Mouse (Mus musculus) small intestine, adult 2 months (tissue): ENCODE data around the gene Dek. TPM values are rescaled to one million over a fixed set of nuclear protein-coding genes. Genes with fewer than 3 reads are reported as not detected.
A peak's percentile ranks its signal among the peaks of the same experiment; 100 is the strongest.

Source experiments
- H3K27ac ChIP-seq: fragments of 200-500 bp; 2 replicates; pipeline ENCODE4 v1.5.1; 2012; ENCODE audit warnings: low read depth, low read length, control low read depth, inconsistent platforms; ENCODE audit not compliant: insufficient read depth
- H3K27me3 ChIP-seq: fragments of 200-500 bp; 2 replicates; pipeline ENCODE4 v1.6.1; 2012; ENCODE audit warnings: mild to moderate bottlenecking, moderate library complexity, low read length, inconsistent platforms; ENCODE audit not compliant: control insufficient read depth, insufficient read depth
- H3K36me3 ChIP-seq: fragments of 200-500 bp; 2 replicates; pipeline ENCODE4 v1.6.1; 2012; ENCODE audit warnings: mild to moderate bottlenecking, low read length, control low read depth, inconsistent platforms; ENCODE audit not compliant: control insufficient read depth, insufficient read depth
- H3K4me1 ChIP-seq: fragments of 200-500 bp; 2 replicates; pipeline ENCODE4 v1.6.1; 2012; ENCODE audit warnings: low read length, inconsistent platforms, mixed read lengths; ENCODE audit not compliant: control insufficient read depth, insufficient read depth, insufficient read length
- H3K4me3 ChIP-seq: fragments of 200-500 bp; 2 replicates; pipeline ENCODE4 v1.5.1; 2012; ENCODE audit warnings: low read depth, mild to moderate bottlenecking, control low read depth, inconsistent platforms, low read length, moderate library complexity
- CTCF ChIP-seq: fragments of 200-500 bp; IDR thresholded peaks from 2 replicates; pipeline ENCODE4 v1.5.1; 2012; ENCODE audit warnings: low read depth, mild to moderate bottlenecking, control low read depth, inconsistent platforms, low read length, moderate library complexity, mixed read lengths; ENCODE audit not compliant: insufficient replicate concordance, insufficient read length; ENCODE audit errors: extremely low read depth
- POLR2A ChIP-seq: fragments of 200-500 bp; IDR thresholded peaks from 2 replicates; pipeline ENCODE4 v1.6.1; 2012; ENCODE audit warnings: low read depth, mild to moderate bottlenecking, control low read depth, inconsistent platforms, low read length, moderate library complexity
- WGBS: fragments of 180-500 bp; shearing (Covaris S2); methylation state at CpG from one replicate; pipeline ENCODE4 v1.1.7; 2018; 5-methylcytosine and 5-hydroxymethylcytosine counted together
- polyA plus RNA-seq: library from polyadenylated mRNA; depleted of rRNA; stranded (reverse); fragments of >200 nt; gene quantifications from 2 replicates; pipeline ENCODE4 v1.2.3, GENCODE M21; 2012

Gene Dek
- polyA plus RNA-seq, 1 experiment: 27.7 TPM

DNA sequence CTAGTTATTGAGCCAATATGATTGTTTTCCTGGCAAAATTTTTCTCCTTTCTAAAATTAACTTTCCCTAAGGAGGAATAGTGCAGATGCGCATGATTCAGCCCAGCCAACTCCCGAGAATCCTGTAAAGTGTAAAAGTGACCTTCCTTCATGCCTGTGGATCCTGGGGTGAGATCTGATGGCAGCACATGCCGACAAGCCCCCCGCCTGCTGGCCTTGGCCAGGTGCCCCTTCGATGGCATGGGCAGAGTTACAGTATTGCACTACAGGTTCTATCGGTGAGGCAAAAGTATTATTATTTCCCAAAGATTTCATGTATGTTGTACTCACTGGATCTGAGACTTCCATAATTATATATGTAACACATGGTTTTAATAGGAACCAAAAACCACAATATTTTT, 19.0 kb upstream of the Dek start:
- H3K27ac ChIP-seq: no peak overlapping the region
- H3K4me3 ChIP-seq: no peak overlapping the region
- H3K36me3 ChIP-seq: no peaks in the 10 kb centered on the region
- H3K4me1 ChIP-seq: peaks cover 7% of the 10 kb centered on the region
- TF ChIP-seq POLR2A (no peak), CTCF (no peak)
- H3K27me3 ChIP-seq: peaks cover 12% of the 10 kb centered on the region; the same call in 1 of the 2 replicates
- WGBS: 92% methylated on average over 6 of the region's 6 CpGs

DNA sequence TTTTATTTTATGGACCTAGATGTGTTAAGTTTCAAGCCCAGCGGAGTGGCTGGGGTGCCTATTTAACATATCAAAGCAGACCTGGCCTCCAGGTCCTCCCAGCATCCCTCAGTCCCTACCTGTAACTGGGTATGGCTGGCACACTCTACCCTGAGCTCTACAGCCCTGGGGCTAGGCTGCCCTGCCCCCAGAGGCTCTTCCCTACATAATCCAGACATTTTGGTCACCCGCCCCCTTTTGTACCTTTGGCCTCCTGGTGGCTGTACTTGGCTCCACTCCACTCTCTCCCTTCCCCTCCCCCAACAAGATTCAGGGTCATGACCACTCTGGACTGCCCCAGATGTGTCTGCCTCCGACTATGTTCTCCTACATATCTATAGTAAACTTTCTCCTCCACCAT, 18.4 kb upstream of the Dek start:
- Histone ChIP-seq H3K4me3 (no peak overlapping the region), H3K36me3 (no peaks in the 10 kb centered on the region), H3K27ac (no peak overlapping the region), H3K4me1 (peaks cover 7% of the 10 kb centered on the region), H3K27me3 (peaks cover 12% of the 10 kb centered on the region; the same call in 1 of the 2 replicates)
- WGBS: 58% methylated on average over 3 of the region's 3 CpGs
- no peak for TF ChIP-seq CTCF
- TF ChIP-seq POLR2A: no peak

- TF ChIP-seq CTCF (no peak), POLR2A (no peak)
- Histone ChIP-seq H3K4me3 (peak within 1 kb of the TSS; percentile 54), H3K4me1 (peaks cover 7% of the 10 kb centered on the region), H3K36me3 (no peaks in the 10 kb centered on the region), H3K27ac (no peak within 1 kb of the TSS), H3K27me3 (peaks cover 12% of the 10 kb centered on the region; the same call in 1 of the 2 replicates)
- WGBS: 2% methylated on average over 55 of the region's 55 CpGs
Observed at GRCm38 (mm10) chr13:47122537-47123430, 16.8 kb upstream of the Dek start, which contains the start of gene Rnf144b. TSS of gene Rnf144b (plus strand) at chr13:47122656.

DNA sequence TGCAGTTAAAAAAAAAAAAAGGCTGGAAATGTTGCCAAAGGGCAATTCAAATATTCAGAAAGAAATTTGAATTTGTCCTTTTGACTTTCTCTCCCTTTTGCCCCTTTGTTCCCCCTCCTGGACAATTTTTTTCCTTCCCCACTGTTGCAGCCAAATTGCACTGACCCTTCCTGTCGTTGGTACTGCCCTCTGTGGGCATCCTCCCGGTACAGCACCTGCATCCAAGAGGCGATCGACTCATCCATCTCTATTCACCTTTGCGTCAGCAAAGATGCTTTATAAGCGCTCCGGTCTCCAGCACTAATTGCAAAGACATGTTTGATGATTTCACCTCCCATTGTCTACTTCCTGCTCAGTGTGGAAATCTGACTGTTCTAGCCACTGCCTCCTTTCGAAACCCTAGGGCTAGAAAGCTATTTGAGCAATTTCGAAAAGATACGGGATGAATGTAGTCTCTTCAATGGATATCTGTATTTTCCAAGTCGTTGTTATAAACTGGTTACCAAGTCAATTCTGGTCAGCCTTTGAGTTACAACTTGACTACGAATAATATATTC, 15.4 kb upstream of the Dek start:
- H3K27ac ChIP-seq: no peak overlapping the region
- no peak overlapping the region for H3K4me3 ChIP-seq
- peaks cover 12% of the 10 kb centered on the region; the same call in 1 of the 2 replicates for H3K27me3 ChIP-seq
- H3K36me3 ChIP-seq: no peaks in the 10 kb centered on the region
- 53% methylated on average over 12 of the region's 12 CpGs for WGBS
- TF ChIP-seq CTCF (no peak), POLR2A (no peak)
- peaks cover 7% of the 10 kb centered on the region for H3K4me1 ChIP-seq

DNA sequence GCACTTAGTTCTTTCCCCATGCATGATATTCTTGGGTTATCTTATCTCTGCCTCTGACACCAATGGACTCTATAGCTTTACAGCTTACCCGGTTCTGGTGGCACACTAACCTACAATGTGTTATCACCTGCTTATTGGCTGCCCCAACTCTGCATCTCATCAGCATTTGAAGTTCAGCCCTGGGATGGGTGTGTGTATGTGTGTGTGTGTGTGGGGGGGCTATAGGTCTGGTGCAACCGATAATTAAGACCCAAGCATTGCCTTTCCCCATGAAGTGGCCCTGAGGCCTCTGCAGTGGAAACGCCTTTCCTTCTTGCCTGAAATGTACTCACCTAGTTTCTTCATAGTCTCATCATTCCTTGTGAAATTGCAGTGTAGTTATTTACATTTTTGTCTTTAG, 10.0 kb upstream of the Dek start:
- no peaks in the 10 kb centered on the region for H3K27me3 ChIP-seq
- H3K4me3 ChIP-seq: no peak overlapping the region
- no peak overlapping the region for H3K27ac ChIP-seq
- H3K36me3 ChIP-seq: no peaks in the 10 kb centered on the region
- 66% methylated on average over 3 of the region's 3 CpGs for WGBS
- no peaks in the 10 kb centered on the region for H3K4me1 ChIP-seq
- TF ChIP-seq POLR2A (no peak), CTCF (no peak)

GRCm38 (mm10) chr13:47112924-47113323, 6.9 kb upstream of the Dek start:
- H3K4me1 ChIP-seq: no peaks in the 10 kb centered on the region
- no peak overlapping the region for H3K27ac ChIP-seq
- no peaks in the 10 kb centered on the region for H3K27me3 ChIP-seq
- no peak for TF ChIP-seq CTCF
- TF ChIP-seq POLR2A: no peak
- no peaks in the 10 kb centered on the region for H3K36me3 ChIP-seq
- 49% methylated on average over 3 of the region's 3 CpGs for WGBS
- H3K4me3 ChIP-seq: no peak overlapping the region

DNA sequence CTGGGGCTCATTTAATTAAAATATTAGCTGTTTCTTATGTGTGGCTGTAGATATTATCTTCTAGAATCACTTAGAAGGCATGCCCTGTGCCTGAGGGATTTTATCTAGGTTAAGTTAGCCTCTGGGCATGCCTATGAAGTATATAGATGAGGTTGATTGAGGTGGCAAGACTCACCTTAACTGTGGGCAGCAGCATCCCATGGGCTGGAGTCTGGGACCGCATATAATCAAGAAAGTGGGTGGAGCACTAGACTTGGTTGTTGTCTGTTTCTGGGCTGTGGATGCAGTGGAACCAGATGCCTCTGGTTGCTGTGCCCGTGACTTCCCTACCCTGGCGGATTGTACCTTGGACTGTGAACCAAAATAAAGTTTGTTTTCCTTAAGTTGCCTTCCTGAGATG, 6.1 kb upstream of the Dek start:
- WGBS: 55% methylated on average over 3 of the region's 3 CpGs
- H3K36me3 ChIP-seq: no peaks in the 10 kb centered on the region
- H3K4me1 ChIP-seq: no peaks in the 10 kb centered on the region
- no peak overlapping the region for H3K4me3 ChIP-seq
- no peak overlapping the region for H3K27ac ChIP-seq
- no peaks in the 10 kb centered on the region for H3K27me3 ChIP-seq
- TF ChIP-seq POLR2A: no peak
- TF ChIP-seq CTCF: no peak
